Mouse (Mus musculus): ENCODE measurements around the gene Fgd4. TPM values are rescaled to one million over a fixed set of nuclear protein-coding genes. Genes with fewer than 3 reads are reported as not detected.

Fgd4 gene
- 5.2 TPM for polyA plus RNA-seq (2015; fragmentation: Illumina TruSeq; extraction: RNeasy Lipid Tissue Mini Kit (QIAGEN cat#74804); ENCODE audit: insufficient read depth, low replicate concordance)

GRCm38 (mm10) chr16:16600461-16600860 lies at the start of gene Fgd4:
Fgd4 (minus strand) TSS chr16:16600549.

Other genes with a start within 250 kb of the Fgd4 start
- gene Dnm1l, start 241.6 kb downstream of the Fgd4 start, polyA plus RNA-seq (2015; fragmentation: Illumina TruSeq; extraction: RNeasy Lipid Tissue Mini Kit (QIAGEN cat#74804); ENCODE audit: insufficient read depth, low replicate concordance) = 112 TPM
- not detected for gene Olfr19, start 75.9 kb upstream of the Fgd4 start, polyA plus RNA-seq (2015; fragmentation: Illumina TruSeq; extraction: RNeasy Lipid Tissue Mini Kit (QIAGEN cat#74804); ENCODE audit: insufficient read depth, low replicate concordance)
- not detected for gene Spag6l, start 228.9 kb upstream of the Fgd4 start, polyA plus RNA-seq (2015; fragmentation: Illumina TruSeq; extraction: RNeasy Lipid Tissue Mini Kit (QIAGEN cat#74804); ENCODE audit: insufficient read depth, low replicate concordance)

All from spleen, adult 10 weeks (tissue).